Mouse (Mus musculus) myocyte (in vitro differentiated cells): ENCODE results near the gene Vamp8.

Experiments
- CEBPB ChIP-seq: IDR thresholded peaks from 2 replicates; pipeline ENCODE4 v1.6.1; 2011; ENCODE audit warnings: mild to moderate bottlenecking, moderate library complexity; ENCODE audit not compliant: poor library complexity, insufficient read depth, severe bottlenecking
- E2F4 ChIP-seq: IDR thresholded peaks from one replicate; pipeline ENCODE4 v1.6.1; 2011; ENCODE audit warnings: mild to moderate bottlenecking, control low read depth, moderate library complexity; ENCODE audit not compliant: insufficient read depth
- MAX ChIP-seq: IDR thresholded peaks from one replicate; pipeline ENCODE4 v1.6.1; 2011; ENCODE audit warnings: low read depth, mild to moderate bottlenecking, control low read depth
- MYOD1 ChIP-seq, 3 experiments: IDR thresholded peaks; one replicate each; pipeline ENCODE4 v1.6.1; 2011; ENCODE audit warnings: control low read depth in 2 of 3, low read depth in 2 of 3, mild to moderate bottlenecking in 2 of 3, moderate library complexity in 1 of 3; ENCODE audit not compliant: insufficient read length in 2 of 3, control insufficient read depth in 1 of 3
- POLR2A ChIP-seq: IDR thresholded peaks from one replicate; pipeline ENCODE4 v1.6.1; 2011; ENCODE audit warnings: low read depth, mild to moderate bottlenecking, control low read depth, moderate library complexity; ENCODE audit not compliant: insufficient read length
- POLR2AphosphoS2 ChIP-seq: IDR thresholded peaks from one replicate; pipeline ENCODE4 v1.6.1; 2011; ENCODE audit warnings: low read depth, control low read depth; ENCODE audit not compliant: insufficient read length
- REST ChIP-seq: IDR thresholded peaks from one replicate; pipeline ENCODE4 v1.6.1; 2011; ENCODE audit warnings: mild to moderate bottlenecking, control low read depth, moderate library complexity; ENCODE audit not compliant: insufficient read depth, insufficient read length
- TCF12 ChIP-seq: IDR thresholded peaks from one replicate; pipeline ENCODE4 v1.6.1; 2011; ENCODE audit warnings: mild to moderate bottlenecking, control low read depth; ENCODE audit not compliant: poor library complexity, insufficient read depth, severe bottlenecking
- TCF3 ChIP-seq: IDR thresholded peaks from one replicate; pipeline ENCODE4 v1.6.1; 2011; ENCODE audit warnings: low read depth, control low read depth; ENCODE audit not compliant: insufficient read length

DNA sequence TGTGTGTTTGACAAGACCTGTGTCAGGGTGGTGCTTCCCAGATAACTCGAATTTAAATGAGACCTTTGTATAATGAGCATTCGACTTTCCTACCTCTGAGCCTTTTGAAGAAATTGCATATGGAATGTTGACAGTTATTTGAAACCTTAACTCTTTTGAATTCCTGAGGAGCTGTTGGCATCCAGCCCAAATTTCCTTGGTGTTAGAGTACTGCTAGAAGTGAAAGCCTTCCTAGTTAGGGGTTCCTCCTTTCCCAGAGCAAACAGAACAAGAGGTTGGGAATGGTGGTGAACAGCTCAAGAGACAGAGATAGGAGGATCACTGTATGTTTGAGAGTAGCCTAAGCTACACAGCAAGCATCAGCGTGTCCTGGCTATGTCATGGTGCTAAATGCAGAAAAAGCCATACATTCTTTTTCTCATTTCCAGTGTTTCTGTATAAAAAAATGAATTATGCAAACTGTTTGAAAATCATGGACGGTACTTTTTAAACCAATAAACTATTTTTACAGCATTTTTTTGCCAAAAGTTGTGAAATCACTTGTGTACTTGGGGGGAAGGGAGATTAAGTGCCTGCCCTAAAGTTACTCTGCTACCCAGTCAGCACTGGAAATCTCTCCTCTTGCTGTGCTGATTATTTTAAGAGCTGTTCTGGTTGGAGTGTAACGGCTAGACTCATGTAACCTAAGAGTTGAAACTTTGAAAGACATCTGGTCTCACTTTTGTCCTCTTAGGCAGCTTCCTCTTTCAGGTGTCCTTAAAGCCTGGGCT is 37.7 kb downstream of the Vamp8 start:
- no peak for TF ChIP-seq POLR2A
- TF ChIP-seq REST, result no peak
- TF ChIP-seq TCF3, result no peak
- no peak for TF ChIP-seq MAX
- no peak for TF ChIP-seq POLR2AphosphoS2
- TF ChIP-seq CEBPB, result no peak
- no peak for TF ChIP-seq E2F4
- TF ChIP-seq MYOD1 (IDR thresholded peaks at IDR 0.05; ENCODE audit: control insufficient read depth in 1 of 3, insufficient read length in 2 of 3, low read depth in 2 of 3), result no peak
- TF ChIP-seq TCF12, result no peak
